ENCODE assay signal across 8 mouse cellular contexts in genomic region chr1:192806168-192807157, GRCm38 (mm10). TPM values are rescaled to one million over a fixed set of nuclear protein-coding genes. Genes with fewer than 3 reads are reported as not detected.
DNase-seq lines count a peak whose midpoint lies in the region; ATAC-seq lines count a peak whose summit lies in the region.

No protein-coding gene starts in this region.

- WGBS in liver, embryonic 11.5 days, result 57% methylated on average over 10 of the region's 10 CpGs
- WGBS in embryonic facial prominence, embryonic 10.5 days, result 45% methylated on average over 10 of the region's 10 CpGs
- WGBS in limb, embryonic 12.5 days, result 46% methylated on average over 10 of the region's 10 CpGs
- WGBS in midbrain, embryonic 11.5 days, result 45% methylated on average over 10 of the region's 10 CpGs

- H3K9me3 ChIP-seq in liver, embryonic 11.5 days (ENCODE audit: control insufficient read depth, low read length), result no peaks in the 10 kb centered on the region
- no peaks in the 10 kb centered on the region for H3K9me3 ChIP-seq in embryonic facial prominence, embryonic 10.5 days
- H3K9me3 ChIP-seq in limb, embryonic 12.5 days, result no peaks in the 10 kb centered on the region
- no peaks in the 10 kb centered on the region for H3K9me3 ChIP-seq in midbrain, embryonic 11.5 days (ENCODE audit: control insufficient read depth, low read length)

- H3K27ac ChIP-seq in liver, embryonic 11.5 days (ENCODE audit: low read depth, low read length), result no peak overlapping the region
- H3K27ac ChIP-seq in embryonic facial prominence, embryonic 10.5 days (replicated peaks), result peak overlapping the region; percentile 86
- peak overlapping the region; percentile 87 for H3K27ac ChIP-seq in limb, embryonic 12.5 days
- no peak overlapping the region for H3K27ac ChIP-seq in midbrain, embryonic 11.5 days (ENCODE audit: low read depth, low read length)

- H3K4me1 ChIP-seq in liver, embryonic 11.5 days (replicated peaks; ENCODE audit: control insufficient read depth, insufficient read depth, low read length), result peaks cover 4% of the 10 kb centered on the region; the same call in 1 of the 2 replicates
- H3K4me1 ChIP-seq in embryonic facial prominence, embryonic 10.5 days, result peaks cover 55% of the 10 kb centered on the region
- H3K4me1 ChIP-seq in limb, embryonic 12.5 days (replicated peaks), result peaks cover 41% of the 10 kb centered on the region
- H3K4me1 ChIP-seq in midbrain, embryonic 11.5 days (ENCODE audit: control insufficient read depth, insufficient read depth, low read length), result peaks cover 8% of the 10 kb centered on the region; the same call in 1 of the 2 replicates

- H3K4me3 ChIP-seq in liver, embryonic 11.5 days (ENCODE audit: low read depth, low read length), result no peak overlapping the region
- no peak overlapping the region for H3K4me3 ChIP-seq in embryonic facial prominence, embryonic 10.5 days
- no peak overlapping the region for H3K4me3 ChIP-seq in limb, embryonic 12.5 days (replicated peaks)
- no peak overlapping the region for H3K4me3 ChIP-seq in midbrain, embryonic 11.5 days (ENCODE audit: low read depth, low read length)

- peak; percentile 34; the same call in 1 of the 2 replicates for ATAC-seq in liver, embryonic 11.5 days (replicated peaks; ENCODE audit: low FRiP score)
- peak; percentile 54 for ATAC-seq in limb, embryonic 12.5 days (ENCODE audit: insufficient number of reproducible peaks, insufficient read depth, low FRiP score, low TSS enrichment, low read depth)
- ATAC-seq in midbrain, embryonic 11.5 days (ENCODE audit: low FRiP score), result no peak

- no peaks in the 10 kb centered on the region for H3K36me3 ChIP-seq in liver, embryonic 11.5 days (ENCODE audit: control insufficient read depth, insufficient read depth, low read length)
- H3K36me3 ChIP-seq in embryonic facial prominence, embryonic 10.5 days (replicated peaks), result no peaks in the 10 kb centered on the region
- H3K36me3 ChIP-seq in limb, embryonic 12.5 days, result no peaks in the 10 kb centered on the region
- no peaks in the 10 kb centered on the region for H3K36me3 ChIP-seq in midbrain, embryonic 11.5 days (ENCODE audit: control insufficient read depth, insufficient read depth, low read length)

- H3K9ac ChIP-seq in liver, embryonic 11.5 days (ENCODE audit: low read depth, low read length), result no peak overlapping the region
- H3K9ac ChIP-seq in limb, embryonic 12.5 days (replicated peaks), result no peak overlapping the region; the same call in 1 of the 2 replicates
- no peak overlapping the region; the same call in 1 of the 2 replicates for H3K9ac ChIP-seq in midbrain, embryonic 11.5 days (ENCODE audit: low read length)

- no peak overlapping the region for H3K4me2 ChIP-seq in liver, embryonic 11.5 days
- no peak overlapping the region for H3K4me2 ChIP-seq in limb, embryonic 12.5 days
- no peak overlapping the region for H3K4me2 ChIP-seq in midbrain, embryonic 11.5 days

- no peak for DNase-seq in liver, embryonic 11.5 days (ENCODE audit: low spot score)
- DNase-seq in liver, result no peak
- DNase-seq in embryonic facial prominence, embryonic 10.5 days (ENCODE audit: low spot score), result peak; percentile 30
- DNase-seq in heart, adult 18-20 months, result peak; percentile 35 to 69
- DNase-seq in ovary, postnatal 10 days (ENCODE audit: low spot score), result no peak
- no peak for DNase-seq in thymus, postnatal 14 days
- DNase-seq in midbrain, embryonic 11.5 days (ENCODE audit: low spot score, missing footprints), result no peak

- H3K27me3 ChIP-seq in liver, embryonic 11.5 days (replicated peaks; ENCODE audit: control insufficient read depth, insufficient read depth, low read length), result no peaks in the 10 kb centered on the region
- H3K27me3 ChIP-seq in embryonic facial prominence, embryonic 10.5 days (replicated peaks; ENCODE audit: low read depth, poor library complexity, severe bottlenecking), result no peaks in the 10 kb centered on the region
- no peaks in the 10 kb centered on the region for H3K27me3 ChIP-seq in limb, embryonic 12.5 days
- no peaks in the 10 kb centered on the region for H3K27me3 ChIP-seq in midbrain, embryonic 11.5 days (ENCODE audit: control insufficient read depth, insufficient read depth, low read length)

RNA-seq across cellular contexts. Expression of gene Hhat, which starts 35.4 kb away (rescaled TPM):
- 3.8 and 4.3 TPM in 2 replicates for polyA plus RNA-seq in liver, embryonic 11.5 days (2014; fragmentation: Nextera tagmentation; extraction: Ambion mirVana)
- 9.3 and 9.9 TPM in 2 replicates for polyA plus RNA-seq in embryonic facial prominence, embryonic 10.5 days (2016; fragmentation: Nextera tagmentation; extraction: Ambion mirVana)
- total RNA-seq in heart, adult 18-20 months (2021), result 1 to 10 TPM; 1.6 to 3.3 TPM
- 10.8 and 12.0 TPM in 2 replicates for polyA plus RNA-seq in limb, embryonic 12.5 days (2016; fragmentation: Nextera tagmentation; extraction: Ambion mirVana)
- 7.4 and 11.0 TPM in 2 replicates for polyA plus RNA-seq in midbrain, embryonic 11.5 days (2014; fragmentation: Nextera tagmentation; extraction: Ambion mirVana)

RNA-seq across cellular contexts. Expression of gene Sertad4, which starts 49.1 kb away (rescaled TPM):
- polyA plus RNA-seq in liver, embryonic 11.5 days (2014; fragmentation: Nextera tagmentation; extraction: Ambion mirVana), result 3.9 and 4.0 TPM in 2 replicates
- polyA plus RNA-seq in embryonic facial prominence, embryonic 10.5 days (2016; fragmentation: Nextera tagmentation; extraction: Ambion mirVana), result 23.6 and 33.4 TPM in 2 replicates
- total RNA-seq in heart, adult 18-20 months (2021), result 1 to 10 TPM; 2.4 to 2.8 TPM
- 80.4 and 85.1 TPM in 2 replicates for polyA plus RNA-seq in limb, embryonic 12.5 days (2016; fragmentation: Nextera tagmentation; extraction: Ambion mirVana)
- polyA plus RNA-seq in midbrain, embryonic 11.5 days (2014; fragmentation: Nextera tagmentation; extraction: Ambion mirVana), result 14.3 and 14.9 TPM in 2 replicates

Comparison
In these comparisons a context has a peak if more than half of its experiments do, and no peak if none do; other contexts are left out.
1. DNase-seq: peak in embryonic facial prominence, embryonic 10.5 days (single experiment) and heart, adult 18-20 months (2 of 2); none in liver, embryonic 11.5 days (single experiment), liver (single experiment), ovary, postnatal 10 days (single experiment), thymus, postnatal 14 days (single experiment) and midbrain, embryonic 11.5 days (single experiment).
2. H3K27ac ChIP-seq: peak in embryonic facial prominence, embryonic 10.5 days (single experiment) and limb, embryonic 12.5 days (single experiment); none in liver, embryonic 11.5 days (single experiment) and midbrain, embryonic 11.5 days (single experiment).